Mouse (Mus musculus) cerebellum, adult 2 months (tissue): ENCODE measurements around the gene Lix1. TPM values are rescaled to one million over a fixed set of nuclear protein-coding genes. Genes with fewer than 3 reads are reported as not detected.

Experiments
- DNase-seq, 2 experiments: peaks; one replicate each; pipeline ENCODE4 v3.0.0; 2021
- H3K27ac ChIP-seq: fragments of 200-500 bp; 2 replicates; pipeline ENCODE4 v1.5.1; 2012; ENCODE audit warnings: low read length, control low read depth, inconsistent platforms; ENCODE audit not compliant: insufficient read depth
- H3K27me3 ChIP-seq: fragments of 200-500 bp; 2 replicates; pipeline ENCODE4 v1.6.1; 2012; ENCODE audit warnings: inconsistent platforms, mild to moderate bottlenecking, low read length, moderate library complexity; ENCODE audit not compliant: control insufficient read depth, insufficient read depth
- H3K4me1 ChIP-seq: fragments of 200-500 bp; 2 replicates; pipeline ENCODE4 v1.6.1; 2011; ENCODE audit warnings: low read length; ENCODE audit not compliant: control insufficient read depth, insufficient read depth
- H3K4me3 ChIP-seq: fragments of 200-500 bp; replicated peaks from 2 replicates; pipeline ENCODE3; 2011; ENCODE audit warnings: mild to moderate bottlenecking, low read depth, low read length, control low read depth; ENCODE audit not compliant: insufficient read depth
- CTCF ChIP-seq: fragments of 200-500 bp; IDR thresholded peaks from 2 replicates; pipeline ENCODE4 v1.5.1; 2011; ENCODE audit warnings: low read depth, mild to moderate bottlenecking, control low read depth, low read length, moderate library complexity, borderline replicate concordance; ENCODE audit not compliant: insufficient read depth
- POLR2A ChIP-seq: fragments of 200-500 bp; IDR thresholded peaks from 2 replicates; pipeline ENCODE4 v1.6.1; 2011; ENCODE audit warnings: low read length, control low read depth, borderline replicate concordance; ENCODE audit not compliant: insufficient read depth
- WGBS: fragments of 180-500 bp; shearing (Covaris S2); methylation state at CpG from one replicate; pipeline ENCODE4 v1.1.7; 2018; 5-methylcytosine and 5-hydroxymethylcytosine counted together
- polyA plus RNA-seq: library from polyadenylated mRNA; depleted of rRNA; stranded (reverse); fragments of >200 nt; gene quantifications from 2 replicates; pipeline ENCODE4 v1.2.3, GENCODE M21; 2012; rRNA removed

The Lix1 gene
- polyA plus RNA-seq, 1 experiment: 9.6 TPM

GRCm38 (mm10) chr17:17506677-17507076 lies 104.2 kb downstream of the Lix1 start:
- 91% methylated on average over 10 of the region's 10 CpGs for WGBS
- Histone ChIP-seq H3K4me3 (no peak overlapping the region), H3K27me3 (no peaks in the 10 kb centered on the region), H3K4me1 (no peaks in the 10 kb centered on the region), H3K27ac (no peak overlapping the region)
- DNase-seq: no peak
- TF ChIP-seq POLR2A (no peak), CTCF (no peak)

Other genes with a start within 250 kb of the Lix1 start
- gene Riok2, start 28.4 kb upstream of the Lix1 start, polyA plus RNA-seq: 25.9 and 27.5 TPM in 2 replicates
- 30.3 and 30.6 TPM in 2 replicates for gene Lnpep, start 222.4 kb downstream of the Lix1 start, polyA plus RNA-seq